Mouse (Mus musculus) midbrain, embryonic 15.5 days (tissue): ENCODE results near the gene Batf2. TPM values are rescaled to one million over a fixed set of nuclear protein-coding genes. Genes with fewer than 3 reads are reported as not detected.
"Not testable (repeated sequence)": the region's sequence is repeated elsewhere in the genome, so short reads cannot be mapped to it uniquely, and the experiment has no call there.

Source experiments
- ATAC-seq: fragments of 200-750 bp; cut with Nextera tagmentation; replicated peaks from 2 replicates; pipeline ENCODE4 v1.8.0; 2017; ENCODE audit warnings: moderate TSS enrichment
- H3K27ac ChIP-seq: fragments of 300-500 bp; sonication (generic); 2 replicates; pipeline ENCODE4 v1.5.1; 2015; ENCODE audit warnings: mild to moderate bottlenecking, inconsistent platforms
- H3K27me3 ChIP-seq: fragments of 300-500 bp; sonication (generic); replicated peaks from 2 replicates; pipeline ENCODE4 v1.6.1; 2015; ENCODE audit warnings: inconsistent platforms
- H3K36me3 ChIP-seq: fragments of 300-500 bp; sonication (generic); replicated peaks from 2 replicates; pipeline ENCODE4 v1.6.1; 2015; ENCODE audit warnings: inconsistent platforms
- H3K4me1 ChIP-seq: fragments of 300-500 bp; sonication (generic); 2 replicates; pipeline ENCODE4 v1.6.1; 2015; ENCODE audit warnings: inconsistent platforms
- H3K4me2 ChIP-seq: fragments of 300-500 bp; sonication (generic); 2 replicates; pipeline ENCODE4 v1.6.1; 2015; ENCODE audit warnings: inconsistent platforms, mild to moderate bottlenecking, moderate library complexity
- H3K4me3 ChIP-seq: fragments of 300-500 bp; sonication (generic); 2 replicates; pipeline ENCODE4 v1.5.1; 2015; ENCODE audit warnings: mild to moderate bottlenecking, inconsistent platforms
- H3K9ac ChIP-seq: fragments of 300-500 bp; sonication (generic); 2 replicates; pipeline ENCODE4 v1.6.1; 2015; ENCODE audit warnings: mild to moderate bottlenecking, inconsistent platforms
- H3K9me3 ChIP-seq: fragments of 300-500 bp; sonication (generic); 2 replicates; pipeline ENCODE4 v1.6.1; 2016; ENCODE audit warnings: inconsistent platforms
- WGBS: fragments of 180-500 bp; shearing (Covaris S2); methylation state at CpG from one replicate; pipeline ENCODE4 v1.1.7; 2015; ENCODE audit warnings: mixed read lengths; 5-methylcytosine and 5-hydroxymethylcytosine counted together
- polyA plus RNA-seq: library from polyadenylated mRNA; unstranded; fragments of >200 nt; fragmentation: Nextera tagmentation; extraction: Ambion mirVana; gene quantifications from 2 replicates; pipeline ENCODE4 v1.2.1, GENCODE M21; 2015

Batf2 gene
- polyA plus RNA-seq, 1 experiment from 2014 or later = not detected

GRCm38 (mm10) chr19:6118677-6119185 is 22.1 kb upstream of the Batf2 start:
- Histone ChIP-seq H3K4me1 (peaks cover 29% of the 10 kb centered on the region), H3K9ac (peak overlapping the region; percentile 75), H3K9me3 (no peaks in the 10 kb centered on the region), H3K36me3 (peaks cover 16% of the 10 kb centered on the region), H3K27me3 (no peaks in the 10 kb centered on the region), H3K4me3 (peak overlapping the region; percentile 71), H3K4me2 (peak overlapping the region; percentile 94), H3K27ac (peak overlapping the region; percentile 93)
- WGBS = 2% methylated on average over 8 of the region's 8 CpGs
- ATAC-seq = peak; percentile 61

DNA sequence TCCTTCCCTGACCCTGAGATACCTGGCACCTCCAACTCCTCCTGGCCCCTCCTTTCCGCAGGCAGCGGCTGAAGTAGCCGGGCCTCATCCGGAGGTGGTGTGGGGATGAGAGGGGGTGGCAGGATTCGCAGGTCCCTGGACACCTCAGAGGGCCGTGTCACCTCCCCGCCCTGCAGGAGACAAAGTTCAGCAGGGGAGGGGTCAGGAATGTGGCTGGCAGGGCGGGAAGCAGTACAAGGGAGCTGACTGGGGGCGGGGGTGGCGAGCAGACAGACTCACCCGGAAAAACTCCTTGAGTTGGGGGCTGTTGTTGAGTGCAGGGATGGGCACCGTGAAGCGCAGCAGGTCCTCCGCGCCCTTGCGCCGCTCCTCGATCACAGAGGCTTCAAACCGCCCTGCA is 19.0 kb upstream of the Batf2 start:
- WGBS = 32% methylated on average over 19 of the region's 19 CpGs
- no peaks in the 10 kb centered on the region for H3K27me3 ChIP-seq
- H3K27ac ChIP-seq = no peak overlapping the region
- no peak overlapping the region for H3K4me2 ChIP-seq
- H3K4me3 ChIP-seq = no peak overlapping the region
- no peak overlapping the region for H3K9ac ChIP-seq
- no peaks in the 10 kb centered on the region for H3K9me3 ChIP-seq
- no peaks in the 10 kb centered on the region; the same call in 1 of the 2 replicates for H3K36me3 ChIP-seq
- H3K4me1 ChIP-seq = peaks cover 27% of the 10 kb centered on the region
- ATAC-seq = no peak

DNA sequence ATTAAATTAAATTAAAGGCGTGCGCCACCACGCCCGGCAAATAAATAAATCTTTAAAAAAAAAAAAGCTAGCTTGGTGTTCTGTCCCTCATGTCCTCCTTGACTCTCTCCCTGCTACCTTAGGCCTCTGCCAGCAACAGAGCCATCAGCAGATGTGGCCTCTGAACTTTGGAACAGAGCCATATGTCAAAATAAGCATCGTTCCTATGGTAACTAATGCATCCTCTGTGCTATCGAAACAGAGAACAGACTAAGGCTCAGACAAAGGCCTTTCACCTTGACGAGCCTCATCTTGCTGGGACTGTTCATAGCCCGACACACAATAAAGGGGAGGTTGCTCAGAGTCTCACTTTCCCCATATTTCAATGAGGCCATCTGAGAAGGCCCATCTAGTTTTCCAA is 17.5 kb upstream of the Batf2 start:
- no peak overlapping the region for H3K4me3 ChIP-seq
- ATAC-seq = no peak
- 75% methylated on average over 8 of the region's 8 CpGs for WGBS

GRCm38 (mm10) chr19:6124898-6125297 is 15.9 kb upstream of the Batf2 start:
- peaks cover 13% of the 10 kb centered on the region for H3K4me1 ChIP-seq
- WGBS = 72% methylated on average over 2 of the region's 2 CpGs
- ATAC-seq = no peak
- H3K9me3 ChIP-seq = no peaks in the 10 kb centered on the region
- no peak overlapping the region for H3K9ac ChIP-seq
- no peaks in the 10 kb centered on the region; the same call in 1 of the 2 replicates for H3K36me3 ChIP-seq
- H3K27me3 ChIP-seq = no peaks in the 10 kb centered on the region
- no peak overlapping the region for H3K27ac ChIP-seq
- no peak overlapping the region for H3K4me2 ChIP-seq
- no peak overlapping the region for H3K4me3 ChIP-seq

More for the DNA sequence above, 17.5 kb upstream of the Batf2 start:
- H3K36me3 ChIP-seq = no peaks in the 10 kb centered on the region; the same call in 1 of the 2 replicates
- no peaks in the 10 kb centered on the region for H3K27me3 ChIP-seq
- no peak overlapping the region for H3K9ac ChIP-seq
- no peak overlapping the region for H3K4me2 ChIP-seq
- no peak overlapping the region for H3K27ac ChIP-seq
- peaks cover 20% of the 10 kb centered on the region for H3K4me1 ChIP-seq
- no peaks in the 10 kb centered on the region for H3K9me3 ChIP-seq

DNA sequence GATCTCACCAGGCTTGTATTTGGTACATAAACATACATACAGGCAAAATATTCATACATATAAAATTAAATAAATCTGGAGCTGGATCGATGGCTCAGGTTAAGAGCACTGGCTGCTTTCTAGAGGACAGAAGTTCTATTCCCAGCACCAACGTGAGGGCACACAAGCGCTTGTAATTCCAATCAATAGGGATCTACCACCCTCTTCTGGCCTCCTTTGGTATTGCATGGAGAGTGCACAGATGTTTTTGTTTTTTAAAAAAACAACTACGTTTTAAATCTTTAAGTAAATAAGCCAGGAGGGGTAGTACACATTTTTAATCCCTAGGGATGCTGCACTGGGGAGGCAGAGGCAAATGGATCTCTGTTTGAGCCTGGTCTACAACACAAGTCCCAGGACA is 14.5 kb upstream of the Batf2 start:
- no peak overlapping the region for H3K27ac ChIP-seq
- no peaks in the 10 kb centered on the region for H3K27me3 ChIP-seq
- no peaks in the 10 kb centered on the region for H3K9me3 ChIP-seq
- H3K4me2 ChIP-seq = no peak overlapping the region
- H3K4me3 ChIP-seq = no peak overlapping the region
- peaks cover 12% of the 10 kb centered on the region for H3K4me1 ChIP-seq
- ATAC-seq = no peak
- no peaks in the 10 kb centered on the region for H3K36me3 ChIP-seq
- no peak overlapping the region for H3K9ac ChIP-seq
- WGBS = 24% methylated on average over 4 of the region's 4 CpGs

DNA sequence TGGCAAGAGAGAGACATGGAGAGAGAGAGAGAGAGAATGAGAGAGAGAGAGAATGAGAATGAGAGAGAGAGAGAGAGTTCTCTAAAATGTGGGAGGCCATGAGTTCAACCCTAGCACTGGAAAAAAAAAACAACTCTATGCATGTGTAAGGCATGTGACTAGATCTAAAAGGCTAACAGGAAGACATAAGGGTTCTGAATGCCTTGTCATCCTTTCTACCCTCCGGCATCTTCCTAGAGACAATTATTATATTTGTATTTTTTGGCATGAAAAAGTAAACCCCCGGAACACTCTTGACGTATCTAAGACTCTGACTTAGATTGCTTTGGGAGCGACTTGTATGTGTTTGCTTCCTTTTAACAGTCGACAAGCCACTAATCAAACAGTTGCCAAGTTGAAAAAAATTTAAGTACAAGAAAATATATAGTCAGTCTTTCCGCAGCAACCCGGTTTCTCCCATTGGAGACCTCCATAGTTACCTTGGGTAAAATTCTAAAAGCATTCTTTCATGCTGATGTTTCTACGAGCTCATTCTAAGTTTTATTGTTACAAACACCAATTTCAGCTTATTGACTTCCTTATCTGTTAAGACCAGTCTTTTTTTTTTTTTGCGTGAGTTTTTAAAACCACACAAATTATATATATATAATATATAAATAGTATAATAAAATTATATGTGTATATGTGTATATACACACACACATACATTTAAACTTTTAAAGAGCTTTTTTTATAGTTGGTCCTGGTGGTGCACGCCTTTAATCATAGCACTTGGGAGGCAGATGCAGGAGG is 13.8 kb upstream of the Batf2 start:
- Histone ChIP-seq H3K9me3 (no peaks in the 10 kb centered on the region), H3K36me3 (no peaks in the 10 kb centered on the region), H3K4me2 (peak overlapping the region; percentile 56), H3K4me1 (peaks cover 12% of the 10 kb centered on the region), H3K4me3 (peak overlapping the region; percentile 55), H3K27ac (peak overlapping the region; percentile 93), H3K27me3 (no peaks in the 10 kb centered on the region), H3K9ac (0 out of 2 replicates have a peak overlapping the region, but pooled peaks have one; percentile 67)
- WGBS = 73% methylated on average over 10 of the region's 10 CpGs
- ATAC-seq = no peak

GRCm38 (mm10) chr19:6127760-6128341 is 12.9 kb upstream of the Batf2 start, which contains the start of gene Snx15:
Gene Snx15, minus strand, starts transcription at chr19:6128304.
- H3K9me3 ChIP-seq = no peaks in the 10 kb centered on the region
- H3K4me2 ChIP-seq = peak within 1 kb of the TSS; percentile 56
- under 1% methylated on average over 32 of the region's 32 CpGs for WGBS
- peak within 1 kb of the TSS; percentile 93 for H3K27ac ChIP-seq
- no peaks in the 10 kb centered on the region for H3K27me3 ChIP-seq
- peak; percentile 95 for ATAC-seq
- H3K4me1 ChIP-seq = peaks cover 12% of the 10 kb centered on the region
- no peaks in the 10 kb centered on the region for H3K36me3 ChIP-seq
- H3K4me3 ChIP-seq = peak within 1 kb of the TSS; percentile 55
- peak within 1 kb of the TSS; percentile 67 for H3K9ac ChIP-seq

DNA sequence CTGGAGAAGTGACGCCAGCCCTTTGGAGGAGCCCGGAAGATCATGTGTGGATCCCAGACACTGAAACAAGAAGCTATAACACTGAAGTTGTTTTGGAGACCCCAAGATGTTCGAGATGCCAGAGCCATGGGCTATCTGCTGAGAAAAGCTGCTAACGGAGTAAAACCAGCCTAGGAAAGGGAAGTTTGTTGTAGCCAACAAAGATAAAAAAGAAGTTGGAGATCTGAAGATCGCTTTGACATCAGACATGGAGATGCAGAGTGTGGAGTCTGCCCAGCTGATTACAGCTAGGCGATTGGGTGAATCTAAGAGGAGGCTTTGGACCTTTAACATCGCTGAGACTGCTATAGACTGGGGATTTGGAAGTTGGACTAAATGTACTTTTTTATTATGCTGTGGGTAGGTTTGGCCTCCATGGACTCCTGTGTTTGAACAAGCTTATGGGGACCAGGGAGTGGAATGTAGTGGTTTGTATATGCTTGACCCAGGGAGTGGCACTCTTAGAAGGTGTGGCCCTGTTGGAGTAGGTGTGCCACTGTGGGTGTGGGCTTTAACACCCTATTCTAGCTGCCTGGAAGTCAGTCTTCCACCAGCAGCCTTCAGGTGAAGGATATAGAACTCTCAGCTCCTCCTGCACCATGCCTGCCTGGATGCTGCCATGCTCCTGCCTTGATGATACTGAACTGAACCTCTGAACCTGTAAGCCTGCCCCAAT is 10.2 kb upstream of the Batf2 start:
- not testable (repeated sequence) for H3K27ac ChIP-seq, H3K4me2 ChIP-seq, ATAC-seq, H3K9me3 ChIP-seq, H3K36me3 ChIP-seq, H3K4me3 ChIP-seq, H3K9ac ChIP-seq, H3K27me3 ChIP-seq
- 81% methylated on average over 7 of the region's 7 CpGs for WGBS
- peaks cover 12% of the 10 kb centered on the region for H3K4me1 ChIP-seq

- Histone ChIP-seq H3K27ac (no peak overlapping the region), H3K4me1 (peaks cover 8% of the 10 kb centered on the region), H3K27me3 (no peaks in the 10 kb centered on the region), H3K9ac (no peak overlapping the region), H3K4me3 (no peak overlapping the region), H3K36me3 (peaks cover 11% of the 10 kb centered on the region; the same call in 1 of the 2 replicates), H3K9me3 (no peaks in the 10 kb centered on the region), H3K4me2 (no peak overlapping the region)
- no peak for ATAC-seq
- WGBS = 89% methylated on average over 7 of the region's 7 CpGs
These were observed 8.5 kb upstream of the Batf2 start for GRCm38 (mm10) chr19:6132171-6132827.

- not testable (repeated sequence) for H3K27ac ChIP-seq, H3K4me1 ChIP-seq, H3K9me3 ChIP-seq, H3K27me3 ChIP-seq, ATAC-seq, H3K4me2 ChIP-seq, H3K4me3 ChIP-seq, H3K9ac ChIP-seq
- H3K36me3 ChIP-seq = peaks cover 12% of the 10 kb centered on the region; the same call in 1 of the 2 replicates
- WGBS = 37% methylated on average over 1 of the region's 1 CpGs
These were observed 7.6 kb upstream of the Batf2 start for GRCm38 (mm10) chr19:6133197-6133596.

- Histone ChIP-seq H3K9me3 (no peaks in the 10 kb centered on the region), H3K36me3 (peaks cover 12% of the 10 kb centered on the region; the same call in 1 of the 2 replicates), H3K27ac (no peak overlapping the region), H3K9ac (no peak overlapping the region), H3K4me2 (no peak overlapping the region), H3K4me3 (no peak overlapping the region), H3K27me3 (no peaks in the 10 kb centered on the region), H3K4me1 (peaks cover 10% of the 10 kb centered on the region)
- 75% methylated on average over 3 of the region's 3 CpGs for WGBS
- no peak for ATAC-seq
These were observed 4.4 kb upstream of the Batf2 start for GRCm38 (mm10) chr19:6136397-6136796.
